Mouse (Mus musculus) neural tube, embryonic 11.5 days (tissue): ENCODE measurements at regions not wholly inside any gene's neighbourhood (a gene's known extent, or its start where the extent isn't known, plus 50 kb on each side); places are given as distances from the start of the nearest gene placed in this dataset.

Experiments
- ATAC-seq: fragments of 200-750 bp; cut with Nextera tagmentation; 2 replicates; pipeline ENCODE4 v1.8.0; 2017; ENCODE audit warnings: moderate number of reproducible peaks, mild to moderate bottlenecking, moderate TSS enrichment, moderate library complexity; ENCODE audit not compliant: insufficient read depth, low FRiP score, low TSS enrichment
- DNase-seq: peaks from one replicate; pipeline ENCODE4 v3.0.0-alpha.2; 2015; ENCODE audit warnings: low spot score
- H3K27ac ChIP-seq: fragments of 300-500 bp; sonication (generic); 2 replicates; pipeline ENCODE4 v1.5.1; 2014; ENCODE audit warnings: low read depth, mild to moderate bottlenecking, low read length
- H3K27me3 ChIP-seq: fragments of 300-500 bp; sonication (generic); 2 replicates; pipeline ENCODE4 v1.6.1; 2014; ENCODE audit warnings: mild to moderate bottlenecking, low read length, mixed read lengths; ENCODE audit not compliant: control insufficient read depth, insufficient read depth
- H3K36me3 ChIP-seq: fragments of 300-500 bp; sonication (generic); 2 replicates; pipeline ENCODE4 v1.6.1; 2014; ENCODE audit warnings: mild to moderate bottlenecking, low read length, moderate library complexity, mixed read lengths; ENCODE audit not compliant: control insufficient read depth, insufficient read depth
- H3K4me1 ChIP-seq: fragments of 300-500 bp; sonication (generic); 2 replicates; pipeline ENCODE4 v1.6.1; 2014; ENCODE audit warnings: low read length, mixed read lengths; ENCODE audit not compliant: control insufficient read depth, insufficient read depth
- H3K4me2 ChIP-seq: fragments of 300-500 bp; sonication (generic); 2 replicates; pipeline ENCODE4 v1.6.1; 2014; ENCODE audit warnings: low read depth, mild to moderate bottlenecking, moderate library complexity
- H3K4me3 ChIP-seq: fragments of 300-500 bp; sonication (generic); 2 replicates; pipeline ENCODE4 v1.5.1; 2014; ENCODE audit warnings: low read depth, low read length
- H3K9ac ChIP-seq: fragments of 300-500 bp; sonication (generic); 2 replicates; pipeline ENCODE4 v1.6.1; 2014; ENCODE audit warnings: mild to moderate bottlenecking, low read length
- H3K9me3 ChIP-seq: fragments of 300-500 bp; sonication (generic); 2 replicates; pipeline ENCODE4 v1.6.1; 2016; ENCODE audit warnings: low read length; ENCODE audit not compliant: control insufficient read depth
- WGBS: fragments of 180-500 bp; shearing (Covaris S2); extraction: QIAGEN DNeasy Blood & Tissue Kit; methylation state at CpG from one replicate; pipeline ENCODE4 v1.1.7; 2014; 5-methylcytosine and 5-hydroxymethylcytosine counted together

- ATAC-seq, result no peak
- DNase-seq, result no peak
These were observed 317.7 kb upstream of the Nwd2 start for GRCm38 (mm10) chr5:63331186-63331585.

GRCm38 (mm10) chr5:63351108-63351507 is 297.8 kb upstream of the Nwd2 start:
- 78% methylated on average over 2 of the region's 2 CpGs for WGBS
- Histone ChIP-seq H3K4me3 (no peak overlapping the region), H3K27me3 (no peaks in the 10 kb centered on the region), H3K9me3 (no peaks in the 10 kb centered on the region), H3K27ac (no peak overlapping the region), H3K36me3 (no peaks in the 10 kb centered on the region), H3K9ac (no peak overlapping the region), H3K4me1 (no peaks in the 10 kb centered on the region), H3K4me2 (no peak overlapping the region)
- ATAC-seq, result no peak
- DNase-seq, result no peak

More at GRCm38 (mm10) chr5:63331186-63331585, 317.7 kb upstream of the Nwd2 start:
- Histone ChIP-seq H3K27me3 (no peaks in the 10 kb centered on the region), H3K4me2 (no peak overlapping the region), H3K9me3 (no peaks in the 10 kb centered on the region), H3K27ac (no peak overlapping the region), H3K36me3 (no peaks in the 10 kb centered on the region), H3K4me3 (no peak overlapping the region), H3K9ac (no peak overlapping the region), H3K4me1 (no peaks in the 10 kb centered on the region)

GRCm38 (mm10) chr5:63391956-63392355 is 256.9 kb upstream of the Nwd2 start:
- Histone ChIP-seq H3K9me3 (no peaks in the 10 kb centered on the region), H3K27ac (no peak overlapping the region), H3K4me1 (no peaks in the 10 kb centered on the region), H3K9ac (no peak overlapping the region), H3K27me3 (no peaks in the 10 kb centered on the region), H3K4me3 (no peak overlapping the region), H3K4me2 (no peak overlapping the region), H3K36me3 (no peaks in the 10 kb centered on the region)
- DNase-seq (no peak), ATAC-seq (no peak)
- 89% methylated on average over 2 of the region's 2 CpGs for WGBS

GRCm38 (mm10) chr5:63397963-63398362 is 250.9 kb upstream of the Nwd2 start:
- ATAC-seq (no peak), DNase-seq (no peak)
- Histone ChIP-seq H3K4me1 (no peaks in the 10 kb centered on the region), H3K27me3 (no peaks in the 10 kb centered on the region), H3K27ac (no peak overlapping the region), H3K4me2 (no peak overlapping the region), H3K36me3 (no peaks in the 10 kb centered on the region), H3K9me3 (no peaks in the 10 kb centered on the region), H3K4me3 (no peak overlapping the region), H3K9ac (no peak overlapping the region)
- WGBS, result 81% methylated on average over 3 of the region's 3 CpGs

- Histone ChIP-seq H3K4me3 (no peak overlapping the region), H3K36me3 (no peaks in the 10 kb centered on the region), H3K27me3 (no peaks in the 10 kb centered on the region), H3K4me1 (no peaks in the 10 kb centered on the region), H3K9ac (no peak overlapping the region), H3K4me2 (no peak overlapping the region), H3K9me3 (no peaks in the 10 kb centered on the region), H3K27ac (no peak overlapping the region)
- WGBS, result 62% methylated on average over 3 of the region's 3 CpGs
- peak; percentile 38; the same call in 1 of the 2 replicates for ATAC-seq
- no peak for DNase-seq
These were observed 218.7 kb upstream of the Nwd2 start for GRCm38 (mm10) chr5:63430167-63430566.

GRCm38 (mm10) chr5:63444407-63444806 is 204.5 kb upstream of the Nwd2 start:
- Histone ChIP-seq H3K4me3 (no peak overlapping the region), H3K27ac (no peak overlapping the region), H3K4me1 (no peaks in the 10 kb centered on the region), H3K36me3 (no peaks in the 10 kb centered on the region), H3K27me3 (no peaks in the 10 kb centered on the region), H3K4me2 (no peak overlapping the region), H3K9ac (no peak overlapping the region), H3K9me3 (no peaks in the 10 kb centered on the region)
- 71% methylated on average over 3 of the region's 3 CpGs for whole genome bisulfite sequencing
- no peak for DNase-seq
- no peak for ATAC-seq

- no peak overlapping the region for H3K4me2 ChIP-seq
- DNase-seq, result no peak
- no peaks in the 10 kb centered on the region for H3K36me3 ChIP-seq
- no peak overlapping the region for H3K9ac ChIP-seq
- no peaks in the 10 kb centered on the region for H3K4me1 ChIP-seq
- no peak overlapping the region for H3K4me3 ChIP-seq
- no peak for ATAC-seq
- no peaks in the 10 kb centered on the region for H3K27me3 ChIP-seq
- H3K27ac ChIP-seq, result no peak overlapping the region
- WGBS, result 76% methylated on average over 4 of the region's 4 CpGs
- H3K9me3 ChIP-seq, result no peaks in the 10 kb centered on the region
These were observed 203.7 kb upstream of the Nwd2 start for GRCm38 (mm10) chr5:63445171-63445570.

GRCm38 (mm10) chr5:63468526-63469268 is 180.2 kb upstream of the Nwd2 start:
- H3K27me3 ChIP-seq, result no peaks in the 10 kb centered on the region
- 87% methylated on average over 2 of the region's 2 CpGs for WGBS
- ATAC-seq, result no peak

GRCm38 (mm10) chr5:63469701-63470100 is 179.2 kb upstream of the Nwd2 start:
- Histone ChIP-seq H3K4me1 (no peaks in the 10 kb centered on the region), H3K27ac (no peak overlapping the region), H3K9ac (no peak overlapping the region), H3K36me3 (no peaks in the 10 kb centered on the region), H3K27me3 (no peaks in the 10 kb centered on the region), H3K9me3 (no peaks in the 10 kb centered on the region), H3K4me3 (no peak overlapping the region), H3K4me2 (no peak overlapping the region)
- no peak for DNase-seq
- 56% methylated on average over 1 of the region's 1 CpGs for WGBS
- no peak for ATAC-seq

More at GRCm38 (mm10) chr5:63468526-63469268, 180.2 kb upstream of the Nwd2 start:
- Histone ChIP-seq H3K4me2 (no peak overlapping the region), H3K36me3 (no peaks in the 10 kb centered on the region), H3K27ac (no peak overlapping the region), H3K9ac (no peak overlapping the region), H3K9me3 (no peaks in the 10 kb centered on the region), H3K4me1 (no peaks in the 10 kb centered on the region), H3K4me3 (no peak overlapping the region)
- DNase-seq, result peak; percentile 12
